In the genomic region with DNA sequence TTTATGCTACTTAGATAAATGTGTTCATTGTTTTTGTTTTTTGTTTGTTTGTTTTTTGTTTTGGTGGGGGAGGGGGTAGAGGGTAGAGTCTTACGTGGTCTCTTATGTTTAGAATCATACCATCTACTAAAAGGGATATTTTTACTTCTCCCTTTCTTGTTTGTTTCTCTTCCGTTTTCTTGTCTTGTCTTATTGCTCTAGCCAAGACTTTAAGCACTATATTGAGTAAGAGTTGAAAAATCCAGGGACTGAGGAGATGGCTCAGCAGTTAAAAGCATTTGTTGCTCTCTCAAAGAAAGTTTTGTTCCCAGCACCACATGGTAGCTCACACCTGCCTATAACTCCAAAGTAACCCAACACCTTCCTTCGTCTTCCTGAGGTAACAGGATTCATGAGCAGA, we compare ENCODE assay signal across 22 mouse cellular contexts.
"Had no signal": no experiment of that assay in that cellular context is flagged by ENCODE, and none has a peak within 500 bp of the region (broad histone marks: within the 10 kb centered on the region; RNA-seq: fewer than 3 reads in every experiment).

No protein-coding gene starts in this region.

- H3K4me2 ChIP-seq: limb, embryonic 13.5 days; liver, embryonic 12.5 days; liver, embryonic 15.5 days; lung, embryonic 15.5 days; midbrain, embryonic 13.5 days; stomach, embryonic 15.5 days had no signal

- H3K27ac ChIP-seq: limb, embryonic 10.5 days; limb, embryonic 13.5 days; liver, embryonic 12.5 days; liver, embryonic 15.5 days; lung, embryonic 15.5 days; midbrain, embryonic 10.5 days; midbrain, embryonic 13.5 days; stomach, embryonic 15.5 days had no signal

- H3K4me3 ChIP-seq: limb, embryonic 10.5 days; limb, embryonic 13.5 days; liver, embryonic 12.5 days; liver, embryonic 15.5 days; lung, embryonic 15.5 days; megakaryocyte, embryonic 14.5 days; midbrain, embryonic 10.5 days; midbrain, embryonic 13.5 days; stomach, embryonic 15.5 days had no signal

- H3K27me3 ChIP-seq: limb, embryonic 13.5 days; liver, embryonic 12.5 days; liver, embryonic 15.5 days; lung, embryonic 15.5 days; megakaryocyte, embryonic 14.5 days; midbrain, embryonic 13.5 days; stomach, embryonic 15.5 days had no signal

- DNase-seq: kidney, adult 18-20 months; kidney, postnatal 10 days; kidney, postnatal 36 days; liver; lung, adult 18-20 months; lung, postnatal 10 days; lung, postnatal 36 days; right cerebral cortex, adult 18-20 months; right cerebral cortex, postnatal 14 days; right cerebral cortex, postnatal 4 days; thymus, postnatal 25 days had no signal

- H3K36me3 ChIP-seq: limb, embryonic 10.5 days; limb, embryonic 13.5 days; liver, embryonic 12.5 days; liver, embryonic 15.5 days; lung, embryonic 15.5 days; midbrain, embryonic 10.5 days; midbrain, embryonic 13.5 days; stomach, embryonic 15.5 days had no signal

- H3K9me3 ChIP-seq: limb, embryonic 10.5 days; limb, embryonic 13.5 days; liver, embryonic 15.5 days; lung, embryonic 15.5 days; midbrain, embryonic 13.5 days; stomach, embryonic 15.5 days had no signal

- ATAC-seq: intestine, embryonic 16.5 days; liver, embryonic 12.5 days; midbrain, embryonic 13.5 days; midbrain, embryonic 16.5 days had no signal

- H3K9ac ChIP-seq: limb, embryonic 13.5 days; liver, embryonic 12.5 days; liver, embryonic 15.5 days; lung, embryonic 15.5 days; midbrain, embryonic 13.5 days; stomach, embryonic 15.5 days had no signal
